Mouse (Mus musculus) lung, postnatal 25 days (tissue): ENCODE measurements around the gene Cmya5.
"Not testable (repeated sequence)": the region's sequence is repeated elsewhere in the genome, so short reads cannot be mapped to it uniquely, and the experiment has no call there.

Experiments used
- DNase-seq: peaks from one replicate; pipeline ENCODE4 v3.0.0; 2022; ENCODE audit warnings: low spot score

Gene Cmya5

DNA sequence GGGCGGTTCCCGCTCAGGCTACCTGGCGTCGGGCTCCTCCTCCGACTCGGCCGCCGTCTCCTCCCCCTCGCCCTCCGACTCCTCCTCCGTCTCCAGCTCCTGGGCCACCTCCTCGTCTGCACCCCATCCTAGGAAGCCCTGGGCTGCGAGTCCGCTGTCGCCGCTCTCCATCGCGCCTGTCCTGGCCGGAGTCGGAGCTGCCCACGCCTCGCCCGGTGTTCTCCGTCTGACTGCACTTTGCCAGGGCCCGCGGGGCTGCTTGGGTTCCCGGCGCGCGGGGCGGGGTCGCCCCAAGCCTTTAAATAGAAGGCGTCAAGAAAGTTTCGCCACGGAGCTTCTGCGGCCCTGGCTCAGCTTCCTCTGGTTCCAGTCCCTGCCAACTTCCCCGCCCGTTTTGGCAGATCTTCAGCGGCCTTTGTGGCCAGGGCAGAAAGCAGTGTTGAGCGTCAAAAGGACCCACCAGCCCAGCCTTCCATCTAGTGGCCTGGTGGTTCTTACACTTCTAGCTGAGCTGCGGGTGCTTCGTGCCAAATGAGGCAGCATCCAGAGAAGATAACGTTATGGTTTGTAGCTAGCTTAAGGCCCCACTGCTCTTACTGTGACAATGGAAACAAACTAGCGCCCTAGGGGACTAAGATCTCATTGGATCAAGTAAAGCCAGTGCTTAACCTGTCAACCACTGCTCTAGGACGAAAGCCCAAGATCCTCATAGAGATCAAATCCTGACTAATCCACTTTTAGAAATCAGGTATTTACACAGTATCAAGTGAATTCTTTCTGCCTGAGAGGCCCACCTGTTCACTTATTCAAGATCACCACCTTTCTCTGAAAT is at the start of gene Cmya5:
TSS of gene Cmya5 (minus strand) at position 389 of the 832 bp plus-strand sequence.
- peak; percentile 88 for DNase-seq

DNA sequence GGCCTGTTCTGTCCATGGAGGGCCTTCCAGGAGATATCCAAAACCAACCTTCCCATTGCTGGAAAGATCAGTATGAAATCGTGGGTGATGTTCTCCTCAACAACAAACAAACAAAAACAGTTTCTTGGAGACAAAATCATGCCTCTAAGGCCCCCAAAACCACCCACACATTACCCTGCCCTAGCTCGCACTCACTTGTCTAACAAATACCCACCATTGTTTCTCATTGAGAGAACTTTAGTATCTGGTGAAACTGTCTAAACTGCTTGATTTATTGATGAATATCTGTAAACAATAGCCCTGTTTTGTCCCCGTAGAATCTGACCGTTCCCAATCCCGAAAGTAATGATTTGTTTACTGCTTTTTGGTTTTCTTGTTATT is 48.1 kb upstream of the Cmya5 start:
- DNase-seq: no peak

DNA sequence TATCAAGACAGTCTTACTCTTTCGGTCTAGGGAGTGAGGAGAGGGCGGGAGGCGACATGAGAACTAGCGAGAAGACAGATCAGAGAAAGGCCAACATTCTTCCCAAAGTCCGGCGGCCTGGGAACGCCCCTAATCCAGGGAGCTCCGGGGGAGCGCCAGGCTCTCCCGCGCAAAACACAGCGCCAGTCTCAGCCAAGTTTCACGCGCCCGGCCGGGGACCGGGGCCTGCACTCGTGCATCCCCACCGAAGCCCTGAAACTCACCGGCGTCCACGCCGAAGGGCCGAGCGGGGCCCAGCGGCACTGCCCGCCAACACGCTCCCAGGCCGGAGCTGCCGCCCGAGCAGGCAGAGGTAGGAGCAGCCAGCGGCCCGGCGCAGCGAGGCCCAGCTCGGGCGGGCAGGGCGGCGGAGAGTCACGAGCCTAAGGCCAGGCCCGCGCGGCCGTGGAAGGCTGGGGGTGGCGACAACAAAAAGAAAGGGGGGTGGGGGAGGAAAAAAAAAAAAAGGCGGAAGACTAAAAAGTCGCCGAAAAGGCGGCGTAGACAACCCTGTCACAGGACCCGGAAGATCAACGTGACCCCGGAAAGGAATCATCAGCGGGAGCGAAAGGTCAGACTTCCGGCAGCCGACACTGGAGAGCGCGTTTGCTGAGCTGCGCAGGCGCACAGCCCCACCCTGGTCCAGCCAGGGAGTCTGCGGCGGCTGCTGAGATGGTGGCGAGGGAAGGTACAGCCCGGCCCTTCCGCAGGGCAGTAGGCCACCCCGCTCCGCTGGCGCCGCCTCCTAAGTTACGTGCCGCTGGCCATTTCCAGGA is 47.5 kb upstream of the Cmya5 start, which contains the start of gene Tent2:
TSS of gene Tent2 (minus strand) at position 555 of the 815 bp plus-strand sequence.
- DNase-seq: peak; percentile 97

DNA sequence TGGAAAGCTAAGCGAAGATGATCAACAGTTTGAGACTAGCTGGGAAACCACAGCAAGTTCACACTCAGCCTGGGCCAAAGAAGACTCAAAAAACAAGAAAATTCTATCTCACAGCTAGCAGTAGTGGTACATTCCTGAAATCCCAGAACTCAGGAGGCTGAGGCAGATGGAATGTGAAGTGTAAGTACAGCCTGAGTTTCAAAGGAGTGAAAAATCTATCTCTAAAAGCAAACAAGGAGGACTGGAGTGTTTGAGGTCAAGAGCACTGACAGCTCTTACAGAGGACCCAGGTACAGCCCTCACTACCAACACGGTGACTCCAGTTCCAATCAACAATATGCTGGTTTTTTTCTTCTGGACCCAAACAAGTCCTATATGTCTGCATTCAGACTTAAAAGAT is 44.9 kb upstream of the Cmya5 start:
- peak; percentile 23 for DNase-seq

DNA sequence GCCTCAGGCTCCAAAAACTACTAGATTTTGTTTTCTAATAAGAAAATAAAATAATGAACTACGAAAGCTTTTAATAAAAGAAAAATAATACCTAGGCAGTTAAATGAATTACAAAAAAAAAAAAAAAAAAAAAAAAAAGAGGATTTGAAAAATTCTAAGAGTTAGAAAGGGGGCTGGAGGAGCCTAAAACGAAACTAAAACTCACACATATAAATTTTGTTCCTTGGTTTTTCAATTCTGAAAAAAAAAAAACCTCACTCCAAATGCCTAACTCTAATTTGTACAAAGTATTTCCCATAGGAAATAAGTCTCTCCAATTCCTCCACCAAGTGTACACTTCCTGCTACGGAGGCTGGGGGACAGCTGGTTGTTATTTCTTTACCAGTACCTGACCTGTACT is 44.2 kb upstream of the Cmya5 start:
- no peak for DNase-seq

DNA sequence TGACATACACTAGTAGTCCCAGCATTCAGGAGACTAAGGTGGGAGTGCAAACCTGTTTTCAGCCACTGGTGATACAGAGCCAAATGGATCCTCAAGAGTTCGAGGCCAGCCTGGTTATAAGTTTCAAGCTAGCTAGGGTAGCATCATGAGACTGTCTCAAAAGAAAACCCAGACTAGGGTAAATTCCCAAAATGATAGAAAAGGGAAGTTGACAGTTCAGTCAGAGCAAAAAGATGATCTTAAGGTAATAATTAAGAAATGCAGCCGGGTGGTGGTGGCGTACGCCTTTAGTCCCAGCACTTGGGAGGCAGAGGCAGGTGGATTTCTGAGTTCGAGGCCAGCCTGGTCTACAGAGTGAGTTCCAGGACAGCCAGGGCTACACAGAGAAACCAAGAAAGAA is 43.3 kb upstream of the Cmya5 start:
- not testable (repeated sequence) for DNase-seq

DNA sequence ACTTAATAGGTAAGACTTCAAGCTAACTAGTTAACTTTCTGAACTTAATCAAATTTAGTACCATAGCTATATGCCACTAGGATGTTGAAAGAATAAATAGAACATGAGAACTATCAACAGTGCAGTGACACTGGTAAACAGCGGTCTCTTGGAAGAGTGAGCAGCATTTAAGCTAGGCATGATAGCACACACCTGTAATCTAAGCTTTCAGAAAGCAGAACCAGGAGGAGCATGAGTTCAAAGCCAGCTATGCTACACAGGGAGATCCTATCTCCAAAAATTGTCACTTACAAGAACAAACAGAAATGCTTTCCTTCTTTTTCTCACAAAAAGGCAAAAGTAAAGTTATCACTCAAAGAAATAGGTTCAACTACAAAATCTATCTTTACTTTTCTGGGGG is 35.8 kb upstream of the Cmya5 start:
- no peak for DNase-seq

DNA sequence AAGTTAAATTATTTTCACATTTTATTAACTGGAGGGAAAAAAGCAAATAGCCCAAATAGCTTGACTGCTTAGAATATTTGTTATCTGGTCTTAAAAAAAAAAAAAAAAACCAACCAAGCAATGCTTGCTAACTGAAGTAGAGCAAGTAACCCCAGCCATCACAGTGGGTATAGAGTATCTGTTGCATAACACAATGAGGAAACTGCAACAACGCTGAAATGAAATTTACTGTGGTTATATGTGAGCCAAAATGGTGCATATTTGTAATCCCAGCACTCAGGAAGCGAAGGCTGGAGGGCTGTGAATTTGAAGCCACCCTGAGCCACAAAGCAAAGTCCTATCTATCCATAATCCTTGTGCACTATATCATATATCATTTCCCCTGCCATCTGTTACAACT is 35.0 kb upstream of the Cmya5 start:
- no peak for DNase-seq

DNA sequence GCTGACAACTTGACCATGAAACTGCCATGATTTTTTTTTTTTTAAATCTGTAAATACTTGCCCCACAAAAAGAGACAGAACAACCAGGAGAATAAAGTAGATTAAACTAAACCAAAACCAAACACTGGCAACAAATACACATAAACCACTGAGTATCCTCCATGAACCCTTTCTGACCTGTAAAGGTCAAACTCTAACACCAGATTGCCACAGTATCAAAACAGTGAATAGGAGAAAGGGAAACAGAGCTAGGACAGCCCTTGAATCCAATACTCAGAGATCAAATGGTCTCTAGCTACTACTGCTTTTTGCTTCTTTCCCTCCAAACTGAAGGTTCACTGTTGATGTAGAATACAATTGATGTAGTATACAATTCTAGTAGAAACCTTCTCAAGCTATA is 33.0 kb upstream of the Cmya5 start:
- DNase-seq: no peak

DNA sequence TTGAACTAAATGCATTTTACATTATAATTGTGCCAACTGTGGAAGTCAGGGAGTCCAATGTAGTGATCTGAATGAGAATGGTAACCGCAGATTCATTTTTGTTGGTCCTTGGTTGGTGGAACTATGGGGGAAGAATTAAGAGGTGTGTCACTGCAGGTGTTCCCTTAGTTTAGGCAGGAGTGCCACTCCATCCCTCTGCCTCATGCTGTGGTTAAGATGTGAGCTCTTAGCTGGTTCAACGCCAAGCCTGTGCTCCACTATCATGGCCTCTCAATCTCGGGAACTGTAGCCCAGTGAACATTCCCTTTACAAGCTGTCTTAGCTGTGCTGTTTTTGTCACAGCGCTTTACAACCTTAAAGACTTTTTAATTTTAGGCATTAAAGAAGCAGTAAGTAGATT is 18.8 kb upstream of the Cmya5 start:
- DNase-seq: no peak

DNA sequence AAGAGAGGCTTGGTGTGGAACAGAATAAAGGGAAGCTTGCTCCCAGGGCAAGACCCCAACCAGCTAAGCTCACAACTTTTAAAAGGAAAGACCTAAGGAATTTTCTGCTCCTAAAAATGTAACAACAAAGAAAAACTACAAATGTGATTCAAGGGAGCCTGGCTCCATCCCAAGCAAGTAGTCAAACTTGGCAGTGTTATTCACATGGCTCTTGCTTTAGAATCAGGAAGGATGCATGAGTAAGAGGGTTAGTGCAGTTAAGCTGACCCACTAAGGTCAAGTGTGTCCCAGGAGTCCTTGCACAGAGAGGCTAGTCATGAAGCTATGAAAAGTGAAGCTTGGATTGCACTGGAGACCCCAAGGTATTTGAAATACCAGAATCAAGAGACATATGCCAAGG is 17.9 kb upstream of the Cmya5 start:
- no peak for DNase-seq

DNA sequence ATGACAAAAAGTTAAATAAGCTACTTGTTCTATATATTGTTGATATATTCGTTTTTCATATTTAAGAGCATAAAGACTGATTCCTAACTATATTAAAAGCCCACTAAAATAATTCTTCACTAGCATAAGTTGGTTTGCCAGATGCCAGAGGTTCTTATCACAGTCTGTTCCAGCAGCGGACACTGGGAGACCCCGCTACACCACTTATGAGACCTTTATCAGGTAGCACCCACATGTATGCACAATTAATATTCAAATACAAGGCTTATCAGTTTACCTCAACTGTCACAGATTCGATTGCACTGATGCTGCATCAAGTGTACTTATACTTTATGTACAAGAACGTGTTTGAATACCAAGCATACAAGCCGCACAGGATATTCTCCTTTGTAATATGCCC is 13.7 kb upstream of the Cmya5 start:
- no peak for DNase-seq

DNA sequence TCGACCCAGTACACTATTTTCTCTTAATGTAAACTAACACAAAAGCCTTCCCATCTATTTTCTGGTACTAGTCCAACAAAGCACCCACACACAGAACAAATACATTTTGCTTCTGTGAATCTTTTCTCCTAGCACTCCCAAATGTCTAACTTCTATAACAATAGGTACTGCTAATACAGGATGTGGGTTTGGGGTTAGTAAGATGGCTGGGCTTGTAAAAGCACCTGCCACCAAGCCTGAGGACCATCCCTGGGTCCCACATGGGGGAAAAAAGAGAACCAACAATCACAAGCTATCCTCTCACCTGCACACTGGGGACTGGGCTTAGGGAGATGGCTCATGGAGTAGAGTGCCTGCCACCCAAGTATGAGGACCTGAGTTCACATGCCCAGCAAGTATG is 8.8 kb upstream of the Cmya5 start:
- DNase-seq: no peak

DNA sequence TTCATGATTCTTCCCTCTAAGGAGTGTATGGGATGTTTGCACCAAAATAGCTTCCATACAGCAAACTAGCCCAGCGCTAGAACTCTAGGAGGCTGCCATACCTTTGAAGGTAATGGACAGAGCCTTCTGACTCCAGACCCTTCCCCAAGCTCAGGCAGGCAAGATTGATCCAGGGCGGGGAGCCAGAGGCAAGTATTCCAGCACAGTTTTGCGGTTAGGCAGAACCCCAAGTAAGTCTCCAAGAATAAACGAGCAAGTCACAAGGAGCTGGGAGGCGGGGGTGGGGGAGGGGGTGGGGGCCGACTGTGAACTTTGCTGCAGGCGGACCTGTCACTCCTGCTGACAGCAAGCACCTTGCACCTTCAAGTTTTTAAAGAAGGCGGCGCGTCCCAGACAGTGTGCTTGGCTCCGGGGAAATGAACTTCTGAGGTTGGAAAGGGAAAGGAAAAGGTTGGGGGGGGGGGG is 673 bp downstream of the Cmya5 start:
- DNase-seq: no peak

DNA sequence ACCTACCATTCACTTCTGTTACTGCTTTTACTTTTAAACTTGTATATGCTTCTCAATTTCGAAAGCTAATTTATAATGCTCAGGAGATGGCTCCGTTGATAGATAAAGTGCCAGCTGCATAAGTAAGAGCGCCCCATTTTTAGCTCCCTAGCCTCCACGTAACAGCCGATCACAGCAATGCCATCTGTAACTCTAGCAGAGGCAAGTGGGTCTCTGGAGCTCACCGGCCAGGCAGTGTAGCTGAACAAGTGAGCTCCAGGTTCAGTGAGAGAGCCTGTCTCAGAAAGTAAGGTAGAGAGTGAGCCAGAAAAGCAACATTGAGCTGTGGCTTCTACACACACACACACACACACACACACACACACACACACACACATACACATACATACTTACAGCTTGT is 3.3 kb downstream of the Cmya5 start:
- DNase-seq: no peak

DNA sequence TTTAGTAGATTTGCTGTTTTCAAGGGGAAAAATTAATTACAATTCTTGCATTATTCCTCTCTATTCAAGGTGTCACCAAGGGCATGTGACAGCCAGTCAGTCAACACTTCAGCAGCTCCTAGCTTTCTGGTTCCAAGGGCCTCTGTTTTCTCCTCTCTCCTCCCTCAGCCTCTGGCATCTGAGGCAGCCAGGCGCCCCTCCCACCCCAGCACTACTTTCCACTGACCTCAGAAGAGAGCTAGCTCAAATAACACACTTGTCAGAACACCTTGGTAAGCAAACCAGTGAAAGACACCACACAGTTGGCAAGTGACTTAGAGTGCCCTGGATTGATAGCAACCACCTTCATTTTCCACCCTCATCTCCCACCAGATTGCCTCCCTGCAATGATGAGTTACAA is 6.5 kb downstream of the Cmya5 start:
- DNase-seq: peak; percentile 72

DNA sequence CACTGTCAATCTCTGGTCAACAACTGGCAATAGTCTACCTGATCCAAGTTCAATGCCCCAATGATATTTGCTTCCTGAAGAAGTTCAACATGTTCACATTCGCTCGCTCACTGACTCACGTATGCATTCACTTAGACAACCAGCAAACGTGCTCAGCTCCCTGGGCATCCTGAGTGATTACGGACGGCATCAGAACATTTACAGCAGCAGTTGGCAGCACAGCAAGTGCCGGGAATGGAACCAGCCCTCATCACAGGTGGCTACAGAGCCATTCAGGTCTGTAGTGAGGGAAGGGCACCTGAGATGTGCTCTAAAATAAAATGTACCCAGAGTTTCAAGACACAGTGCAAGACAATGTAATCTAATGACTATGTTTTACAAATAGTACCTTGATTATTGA is 7.4 kb downstream of the Cmya5 start:
- no peak for DNase-seq

DNA sequence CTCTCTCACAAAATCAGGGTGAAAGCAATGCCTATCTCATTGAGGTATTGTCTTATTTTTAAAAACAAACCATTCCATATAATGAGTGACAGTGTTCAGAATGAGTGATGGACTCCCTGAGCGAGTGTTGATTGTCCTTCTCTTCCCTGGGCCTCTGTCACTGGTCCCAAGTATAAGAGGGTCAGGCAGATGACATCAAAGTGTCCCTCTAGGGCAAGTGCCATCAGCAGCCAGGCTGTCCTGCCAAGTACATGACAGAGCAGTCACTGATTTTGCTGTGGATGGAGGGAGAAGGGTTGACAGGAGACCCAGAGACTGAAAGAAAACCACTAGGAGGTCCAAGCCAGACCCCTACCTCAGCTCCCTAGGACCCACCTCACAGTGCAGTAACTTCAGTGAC is 8.3 kb downstream of the Cmya5 start:
- no peak for DNase-seq

DNA sequence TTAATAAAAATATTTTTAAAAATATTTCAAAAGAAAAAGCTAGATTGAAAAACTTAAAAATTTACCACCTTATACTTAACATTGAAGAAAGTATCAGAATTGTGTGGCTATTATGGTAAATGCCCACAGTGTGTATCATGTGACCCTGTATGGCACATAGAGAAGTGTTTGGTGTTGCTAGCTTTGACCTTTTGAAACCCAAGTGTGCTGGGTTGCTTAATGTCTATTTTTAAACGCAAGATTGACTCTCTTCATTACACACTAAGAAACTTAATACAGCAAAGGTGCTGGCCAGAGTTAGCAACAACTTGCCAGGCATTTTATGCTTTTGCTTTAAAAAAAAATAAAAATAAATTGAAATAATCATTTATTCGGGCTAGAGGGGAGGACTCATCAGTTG is 9.0 kb downstream of the Cmya5 start:
- DNase-seq: no peak

DNA sequence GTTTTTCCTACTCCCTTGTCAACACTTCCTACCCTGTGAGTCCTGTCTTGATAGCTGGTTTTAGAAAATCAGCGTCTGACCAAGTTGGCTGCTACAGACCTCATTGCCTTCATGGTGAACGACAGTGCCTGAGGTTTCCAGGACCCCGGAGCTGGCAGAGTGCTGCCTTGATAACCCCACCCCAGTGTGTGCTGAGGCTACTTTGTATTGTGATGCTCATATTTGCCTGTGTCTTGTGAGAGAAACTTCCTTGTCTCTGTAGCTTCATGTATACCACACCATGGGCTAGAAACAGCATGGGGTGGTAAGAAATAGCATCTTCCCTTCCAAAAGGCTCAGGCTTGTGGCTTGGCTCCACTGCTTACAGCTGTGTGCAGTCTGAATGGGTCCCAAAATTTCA is 13.8 kb downstream of the Cmya5 start:
- DNase-seq: no peak

DNA sequence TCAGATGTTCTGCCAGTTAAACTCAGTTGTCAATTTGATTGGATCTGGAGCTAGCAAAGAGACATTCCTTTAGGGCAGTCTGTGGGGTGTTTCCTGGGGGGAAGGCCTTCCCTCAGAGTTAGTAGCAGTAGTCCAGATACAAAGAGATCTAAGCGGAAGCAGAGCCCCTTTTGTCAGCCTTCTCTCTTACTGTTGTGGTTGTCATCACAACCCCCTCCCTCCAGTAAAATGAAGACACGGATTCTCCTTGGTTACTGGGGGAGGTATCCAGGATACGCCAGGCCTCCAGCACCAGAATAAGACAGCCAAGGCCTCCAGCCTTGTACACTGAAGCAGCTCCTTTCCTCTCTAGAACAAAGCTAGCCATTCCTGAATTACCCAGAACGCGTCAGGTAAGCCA is 15.6 kb downstream of the Cmya5 start:
- no peak for DNase-seq

DNA sequence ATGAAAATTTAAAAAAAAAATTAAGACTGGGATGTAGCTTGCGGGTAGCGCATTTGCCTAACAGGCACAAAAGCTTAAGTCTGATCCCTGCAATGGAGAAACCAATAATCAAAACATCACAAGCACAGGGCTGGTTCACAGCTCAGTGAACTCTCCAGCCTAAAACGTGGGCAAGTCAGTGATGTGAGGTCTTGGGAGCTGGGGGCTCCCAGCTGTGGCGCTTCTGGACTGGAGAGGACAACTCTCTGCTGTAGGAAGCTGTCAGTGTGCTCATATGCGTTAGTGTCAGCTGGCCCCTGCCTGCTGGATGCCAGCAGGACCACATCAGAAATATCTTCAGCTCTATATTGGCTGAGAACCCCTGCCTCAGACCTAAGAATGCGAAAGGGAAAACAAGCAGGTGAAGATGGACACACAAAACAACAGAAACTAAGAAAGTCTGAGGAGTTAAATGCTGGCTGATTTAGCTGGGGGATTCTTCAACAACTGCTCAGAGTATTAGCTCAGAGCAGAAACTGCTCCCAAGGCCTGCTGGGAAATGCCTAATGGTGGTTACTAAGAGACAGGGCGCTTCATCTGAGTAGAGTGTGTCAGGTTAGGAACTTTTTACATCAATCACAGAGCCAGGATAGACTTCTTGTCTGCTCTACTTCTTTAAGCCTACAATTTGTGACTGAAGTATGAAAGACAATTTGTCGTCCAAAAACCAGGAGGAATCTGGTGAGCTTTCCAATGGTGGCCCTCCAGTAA is 16.2 kb downstream of the Cmya5 start:
- DNase-seq: no peak

DNA sequence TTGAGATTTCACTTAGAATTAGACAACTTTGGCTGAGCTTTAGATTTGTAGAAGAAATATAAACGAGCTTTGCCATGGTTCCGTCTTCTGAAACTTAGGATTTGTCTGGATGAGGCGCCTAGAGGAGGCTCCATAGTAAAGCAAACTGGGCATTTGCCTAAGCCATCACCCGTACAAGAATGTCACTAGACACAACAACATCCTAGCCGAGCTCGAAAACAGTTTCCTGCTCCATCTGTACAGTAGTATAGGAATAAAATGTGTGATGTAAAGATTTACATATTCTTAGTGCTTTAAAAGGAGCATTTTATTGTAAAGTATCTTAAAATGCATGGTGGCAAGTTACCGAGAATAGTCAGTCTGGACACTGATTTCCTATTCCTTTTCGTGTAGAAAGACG is 22.2 kb downstream of the Cmya5 start:
- no peak for DNase-seq
